Mouse (Mus musculus) liver, postnatal 0 days (tissue): ENCODE data around the gene Mmp17. TPM values are rescaled to one million over a fixed set of nuclear protein-coding genes. Genes with fewer than 3 reads are reported as not detected.
A peak's percentile ranks its signal among the peaks of the same experiment; 100 is the strongest.
"Not testable (repeated sequence)": the region's sequence is repeated elsewhere in the genome, so short reads cannot be mapped to it uniquely, and the experiment has no call there.

Experiments
- ATAC-seq: fragments of 200-750 bp; cut with Nextera tagmentation; 2 replicates; pipeline ENCODE4 v1.8.0; 2017; ENCODE audit warnings: mild to moderate bottlenecking, moderate library complexity
- DNase-seq: peaks from one replicate; pipeline ENCODE4 v3.0.0-alpha.2; 2016
- H3K27ac ChIP-seq: fragments of 300-500 bp; sonication (generic); 2 replicates; pipeline ENCODE4 v1.5.1; 2014; ENCODE audit warnings: antibody characterized with exemption, moderate library complexity, mild to moderate bottlenecking, low read depth
- H3K27me3 ChIP-seq: fragments of 300-500 bp; sonication (generic); 2 replicates; pipeline ENCODE4 v1.6.1; 2014; ENCODE audit warnings: low read length, control low read depth, mixed read lengths; ENCODE audit not compliant: insufficient read depth
- H3K36me3 ChIP-seq: fragments of 300-500 bp; sonication (generic); replicated peaks from 2 replicates; pipeline ENCODE4 v1.6.1; 2014; ENCODE audit warnings: mild to moderate bottlenecking, control low read depth, low read length, moderate library complexity, mixed read lengths; ENCODE audit not compliant: insufficient read depth
- H3K4me1 ChIP-seq: fragments of 300-500 bp; sonication (generic); 2 replicates; pipeline ENCODE4 v1.6.1; 2014; ENCODE audit warnings: antibody characterized with exemption, mild to moderate bottlenecking, control low read depth; ENCODE audit not compliant: insufficient read depth
- H3K4me2 ChIP-seq: fragments of 300-500 bp; sonication (generic); 2 replicates; pipeline ENCODE4 v1.6.1; 2014; ENCODE audit warnings: low read depth, mild to moderate bottlenecking, low read length, moderate library complexity, mixed read lengths
- H3K4me3 ChIP-seq: fragments of 300-500 bp; sonication (generic); 2 replicates; pipeline ENCODE4 v1.5.1; 2014; ENCODE audit warnings: low read depth, low read length
- H3K9ac ChIP-seq: fragments of 300-500 bp; sonication (generic); replicated peaks from 2 replicates; pipeline ENCODE4 v1.6.1; 2014; ENCODE audit warnings: mild to moderate bottlenecking, moderate library complexity
- H3K9me3 ChIP-seq: fragments of 300-500 bp; sonication (generic); 2 replicates; pipeline ENCODE4 v1.6.1; 2016; ENCODE audit warnings: mild to moderate bottlenecking, control low read depth, low read length, mixed read lengths
- CTCF ChIP-seq: sonication (generic); IDR thresholded peaks from 2 replicates; pipeline ENCODE4 v1.5.1; 2016; ENCODE audit warnings: antibody characterized with exemption, low read depth
- EP300 ChIP-seq: IDR thresholded peaks from 2 replicates; pipeline ENCODE4 v1.6.1; 2016; ENCODE audit warnings: antibody characterized with exemption, low read depth, mild to moderate bottlenecking
- WGBS: fragments of 180-500 bp; shearing (Covaris S2); extraction: QIAGEN DNeasy Blood & Tissue Kit; methylation state at CpG from one replicate; pipeline ENCODE4 v1.1.7; 2014; ENCODE audit not compliant: insufficient replicate concordance; 5-methylcytosine and 5-hydroxymethylcytosine counted together
- polyA plus RNA-seq: library from polyadenylated mRNA; unstranded; fragments of >200 nt; fragmentation: Nextera tagmentation; extraction: Ambion mirVana; gene quantifications from 2 replicates; pipeline ENCODE4 v1.2.1, GENCODE M21; 2015

Mmp17 gene
- polyA plus RNA-seq, 1 experiment from 2014 or later = 0.07 TPM

DNA sequence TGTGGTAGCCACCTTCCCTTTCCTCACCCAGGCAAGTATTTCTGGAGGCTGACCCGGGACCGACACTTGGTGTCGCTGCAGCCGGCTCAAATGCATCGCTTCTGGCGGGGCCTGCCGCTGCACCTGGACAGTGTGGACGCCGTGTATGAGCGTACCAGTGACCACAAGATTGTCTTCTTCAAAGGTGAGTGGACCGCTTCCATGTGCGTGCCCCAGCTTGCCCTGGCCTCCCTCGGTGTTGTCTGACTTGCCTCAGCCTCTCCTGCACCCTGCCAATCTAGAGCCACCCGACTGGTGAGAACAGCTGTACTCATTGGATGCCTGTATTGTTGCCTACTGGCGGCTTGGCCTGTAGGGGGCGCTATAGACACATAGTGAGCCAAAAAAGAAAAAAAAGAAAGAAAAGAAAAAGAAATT is 18.1 kb downstream of the Mmp17 start:
- no peaks in the 10 kb centered on the region for H3K9me3 ChIP-seq
- no peak for DNase-seq
- no peak overlapping the region for H3K4me3 ChIP-seq
- no peak overlapping the region for H3K9ac ChIP-seq
- 55% methylated on average over 16 of the region's 16 CpGs for WGBS
- no peaks in the 10 kb centered on the region for H3K27me3 ChIP-seq
- H3K36me3 ChIP-seq = no peaks in the 10 kb centered on the region
- H3K27ac ChIP-seq = no peak overlapping the region
- no peak overlapping the region for H3K4me2 ChIP-seq
- TF ChIP-seq CTCF = peak; percentile 49
- TF ChIP-seq EP300 = no peak
- ATAC-seq = no peak
- H3K4me1 ChIP-seq = no peaks in the 10 kb centered on the region

DNA sequence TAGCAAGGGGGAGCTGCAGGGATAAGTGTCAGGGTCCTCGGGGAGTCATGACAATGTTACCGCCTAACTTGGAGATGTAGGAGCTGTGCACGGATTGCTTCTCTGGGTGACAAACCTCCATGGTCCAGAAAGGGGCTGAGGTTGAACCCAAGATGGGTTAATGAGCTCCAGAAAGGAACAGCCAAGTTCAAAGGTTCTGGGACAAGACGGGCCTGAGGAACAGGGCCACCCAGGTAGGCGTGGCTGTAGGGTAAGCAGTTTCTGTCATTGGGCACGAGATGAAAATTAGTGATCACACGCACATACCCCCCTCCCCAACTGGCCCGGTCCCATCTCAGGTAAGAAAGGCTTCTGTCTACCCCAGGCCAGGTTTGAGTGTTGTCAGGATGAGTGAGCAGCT is 23.5 kb downstream of the Mmp17 start:
- TF ChIP-seq EP300 (no peak), CTCF (no peak)
- no peaks in the 10 kb centered on the region for H3K36me3 ChIP-seq
- no peak overlapping the region for H3K4me3 ChIP-seq
- no peaks in the 10 kb centered on the region for H3K4me1 ChIP-seq
- WGBS = 76% methylated on average over 8 of the region's 8 CpGs
- no peaks in the 10 kb centered on the region for H3K27me3 ChIP-seq
- no peaks in the 10 kb centered on the region for H3K9me3 ChIP-seq
- DNase-seq = no peak
- ATAC-seq = no peak
- no peak overlapping the region for H3K27ac ChIP-seq
- H3K4me2 ChIP-seq = no peak overlapping the region
- H3K9ac ChIP-seq = no peak overlapping the region

DNA sequence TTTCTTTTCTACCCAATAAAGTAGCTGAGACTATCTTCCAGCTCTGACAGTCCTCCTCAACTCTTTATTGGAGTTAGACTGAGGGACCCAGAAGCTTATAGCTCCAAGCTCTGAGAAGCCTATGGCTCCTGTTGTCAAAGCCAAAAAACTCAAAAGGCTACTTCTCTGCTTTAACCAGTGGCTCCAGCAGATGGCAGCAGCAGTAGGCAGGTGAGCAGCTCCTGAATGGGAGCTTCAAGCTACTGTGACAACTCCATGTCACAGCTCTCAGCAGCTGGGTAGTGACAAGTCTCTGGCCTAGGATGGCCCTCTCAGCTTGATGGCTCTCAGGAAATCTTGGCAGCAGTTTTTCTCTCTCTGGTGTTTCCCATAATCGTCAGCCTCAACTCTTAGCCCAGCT is 27.1 kb downstream of the Mmp17 start:
- Histone ChIP-seq H3K27me3 (no peaks in the 10 kb centered on the region), H3K4me3 (no peak overlapping the region), H3K4me2 (no peak overlapping the region), H3K4me1 (no peaks in the 10 kb centered on the region), H3K36me3 (no peaks in the 10 kb centered on the region), H3K9ac (no peak overlapping the region), H3K9me3 (no peaks in the 10 kb centered on the region), H3K27ac (no peak overlapping the region)
- 11% methylated on average over 1 of the region's 1 CpGs for WGBS
- DNase-seq (peak; percentile 77), ATAC-seq (peak; percentile 53; the same call in 1 of the 2 replicates)
- TF ChIP-seq EP300 = no peak
- peak; percentile 83 for TF ChIP-seq CTCF

DNA sequence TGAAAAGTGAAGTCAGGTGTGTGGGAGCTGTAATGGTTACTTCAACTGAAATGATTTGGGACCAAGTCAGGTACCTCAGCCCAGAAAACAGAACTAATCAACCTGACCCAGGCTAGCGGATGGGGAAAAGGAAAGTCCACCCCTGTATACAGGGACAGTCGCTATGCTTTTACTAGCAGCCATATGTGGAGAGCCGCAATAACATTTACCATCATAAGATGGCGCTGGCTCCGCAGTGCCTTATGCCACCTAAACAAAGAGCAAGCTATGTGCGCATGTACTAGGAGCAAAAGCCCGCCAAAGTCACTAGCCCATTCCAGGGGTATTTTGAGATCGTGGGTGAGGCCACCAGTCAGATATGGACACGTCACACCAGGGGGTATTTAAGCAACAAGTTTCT is 36.6 kb downstream of the Mmp17 start:
- H3K36me3 ChIP-seq, H3K4me1 ChIP-seq, H3K4me3 ChIP-seq, DNase-seq, H3K27me3 ChIP-seq, H3K9ac ChIP-seq, H3K27ac ChIP-seq, H3K9me3 ChIP-seq, H3K4me2 ChIP-seq: not testable (repeated sequence)
- TF ChIP-seq CTCF = peak; percentile 43
- ATAC-seq = 0 out of 2 replicates have a peak, but pooled peaks have one; percentile 35
- WGBS = 45% methylated on average over 9 of the region's 9 CpGs

DNA sequence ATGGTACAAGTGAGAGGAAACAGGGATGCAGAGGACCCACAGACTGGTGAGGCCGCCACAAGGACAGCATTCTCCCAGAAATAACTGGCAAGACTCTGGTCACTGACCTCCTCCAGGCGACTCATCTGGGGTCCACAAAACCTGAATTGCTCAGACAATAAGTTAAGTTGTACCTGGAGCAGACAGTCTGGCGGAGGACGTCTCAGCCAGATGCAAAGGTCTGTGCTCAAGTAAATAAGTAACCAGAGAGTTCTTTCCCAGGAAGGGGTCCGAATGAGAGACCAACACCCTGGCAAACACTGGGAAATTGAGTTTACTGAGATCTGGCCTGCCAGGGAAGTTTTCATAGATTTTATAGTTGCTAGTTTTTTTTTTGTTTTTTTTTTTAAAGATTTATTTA is 37.4 kb downstream of the Mmp17 start:
- no peak for TF ChIP-seq CTCF
- TF ChIP-seq EP300 = no peak
- H3K4me2 ChIP-seq = peak overlapping the region; percentile 22; the same call in 1 of the 2 replicates
- ATAC-seq (no peak), DNase-seq (no peak)
- WGBS = 58% methylated on average over 5 of the region's 5 CpGs
- H3K9me3 ChIP-seq = no peaks in the 10 kb centered on the region
- H3K36me3 ChIP-seq = no peaks in the 10 kb centered on the region
- no peak overlapping the region for H3K27ac ChIP-seq
- no peaks in the 10 kb centered on the region for H3K27me3 ChIP-seq
- no peak overlapping the region for H3K9ac ChIP-seq
- H3K4me1 ChIP-seq = no peaks in the 10 kb centered on the region
- H3K4me3 ChIP-seq = no peak overlapping the region

DNA sequence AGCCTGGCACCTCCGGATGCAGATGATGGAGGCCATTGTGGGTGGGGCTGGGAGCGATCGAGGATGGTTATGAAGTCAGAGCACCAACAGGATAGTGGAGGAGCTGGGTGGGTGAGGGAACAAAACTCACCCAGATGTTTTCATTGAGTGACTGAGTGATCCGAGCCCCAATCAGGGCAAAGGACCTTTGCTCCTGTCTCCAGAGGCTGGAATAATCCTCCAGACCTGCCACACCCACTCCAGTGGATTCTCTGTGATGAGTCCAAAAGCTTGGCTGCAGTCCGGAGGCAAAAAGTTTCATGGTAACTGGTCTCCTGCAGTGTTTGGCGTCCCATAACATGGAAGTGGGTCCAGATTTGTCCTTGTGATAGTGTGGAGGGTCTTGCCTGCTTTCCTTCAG is 42.1 kb downstream of the Mmp17 start:
- WGBS = 78% methylated on average over 6 of the region's 6 CpGs
- TF ChIP-seq EP300 (no peak), CTCF (no peak)
- ATAC-seq = no peak

DNA sequence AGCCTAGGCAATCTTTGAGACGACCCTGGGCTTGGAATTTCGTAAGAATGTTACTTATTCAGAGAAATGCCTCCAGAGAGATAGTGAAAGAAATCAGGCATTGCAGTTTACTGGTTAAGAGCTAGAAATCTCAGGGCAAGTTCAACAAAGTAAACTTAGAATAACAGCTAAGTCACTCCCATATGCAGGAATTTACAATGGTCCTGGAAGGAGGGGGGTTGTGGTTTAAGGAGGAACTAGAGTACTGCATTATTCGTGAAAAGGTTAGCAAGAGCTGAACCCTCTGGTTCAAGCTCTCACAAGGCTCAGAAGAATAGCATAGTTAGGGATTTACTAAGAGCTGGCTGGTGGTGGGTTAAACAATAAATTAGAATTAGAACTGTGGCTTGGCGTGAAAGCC is 42.6 kb downstream of the Mmp17 start:
- H3K4me3 ChIP-seq, H3K9me3 ChIP-seq, H3K4me1 ChIP-seq, H3K27me3 ChIP-seq, H3K9ac ChIP-seq, H3K27ac ChIP-seq, H3K4me2 ChIP-seq, ATAC-seq, H3K36me3 ChIP-seq, DNase-seq: not testable (repeated sequence)
- 61% methylated on average over 4 of the region's 4 CpGs for WGBS

More for the DNA sequence above, 42.1 kb downstream of the Mmp17 start:
- H3K27ac ChIP-seq = no peak overlapping the region
- H3K9me3 ChIP-seq = no peaks in the 10 kb centered on the region
- no peak for DNase-seq
- H3K27me3 ChIP-seq = no peaks in the 10 kb centered on the region
- H3K4me2 ChIP-seq = no peak overlapping the region
- no peak overlapping the region for H3K4me3 ChIP-seq
- no peaks in the 10 kb centered on the region for H3K4me1 ChIP-seq
- no peaks in the 10 kb centered on the region for H3K36me3 ChIP-seq
- no peak overlapping the region for H3K9ac ChIP-seq

DNA sequence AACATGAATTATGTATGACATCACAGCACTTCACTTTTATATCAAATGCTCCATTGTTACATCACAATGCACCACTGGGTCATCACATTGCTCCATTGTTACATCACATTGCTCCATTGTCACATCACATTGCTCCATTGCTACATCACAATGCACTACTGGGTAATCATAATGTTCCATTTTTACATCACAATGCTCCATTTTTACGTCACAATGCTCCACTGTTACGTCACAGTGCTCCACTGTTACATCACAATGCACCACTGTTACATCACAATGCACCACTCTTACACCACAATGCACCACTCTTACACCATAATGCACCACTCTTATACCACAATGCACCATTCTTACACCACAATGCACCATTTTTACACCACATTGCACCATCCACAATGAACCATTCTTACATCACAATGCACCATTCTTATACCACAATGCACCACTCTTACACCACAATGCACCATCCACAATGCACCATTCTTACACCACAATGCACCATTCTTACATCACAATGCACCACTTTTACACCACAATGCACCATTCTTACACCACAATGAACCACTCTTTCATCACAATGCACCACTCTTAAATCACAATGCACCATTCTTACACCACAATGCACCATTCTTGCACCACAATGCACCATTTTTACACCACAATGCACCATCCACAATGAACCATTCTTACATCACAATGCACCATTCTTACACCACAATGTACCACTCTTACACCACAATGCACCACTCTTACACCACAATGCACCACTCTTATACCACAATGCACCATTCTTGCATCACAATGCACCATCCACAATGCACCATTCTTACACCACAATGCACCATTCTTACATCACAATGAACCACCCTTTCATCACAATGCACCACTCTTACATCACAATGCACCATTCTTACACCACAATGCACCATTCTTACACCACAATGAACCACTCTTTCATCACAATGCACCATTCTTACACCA is 48.6 kb downstream of the Mmp17 start:
- WGBS = 63% methylated on average over 2 of the region's 2 CpGs
- H3K9me3 ChIP-seq, H3K4me3 ChIP-seq, H3K4me2 ChIP-seq, H3K4me1 ChIP-seq, H3K9ac ChIP-seq, H3K36me3 ChIP-seq, DNase-seq, H3K27me3 ChIP-seq, ATAC-seq, H3K27ac ChIP-seq: not testable (repeated sequence)
